Mouse (Mus musculus) liver, postnatal 0 days (tissue): ENCODE results near the gene Cyth4.

Source experiments
- CTCF ChIP-seq: sonication (generic); IDR thresholded peaks from 2 replicates; pipeline ENCODE4 v1.5.1; 2016; ENCODE audit warnings: antibody characterized with exemption, low read depth
- EP300 ChIP-seq: IDR thresholded peaks from 2 replicates; pipeline ENCODE4 v1.6.1; 2016; ENCODE audit warnings: antibody characterized with exemption, low read depth, mild to moderate bottlenecking

DNA sequence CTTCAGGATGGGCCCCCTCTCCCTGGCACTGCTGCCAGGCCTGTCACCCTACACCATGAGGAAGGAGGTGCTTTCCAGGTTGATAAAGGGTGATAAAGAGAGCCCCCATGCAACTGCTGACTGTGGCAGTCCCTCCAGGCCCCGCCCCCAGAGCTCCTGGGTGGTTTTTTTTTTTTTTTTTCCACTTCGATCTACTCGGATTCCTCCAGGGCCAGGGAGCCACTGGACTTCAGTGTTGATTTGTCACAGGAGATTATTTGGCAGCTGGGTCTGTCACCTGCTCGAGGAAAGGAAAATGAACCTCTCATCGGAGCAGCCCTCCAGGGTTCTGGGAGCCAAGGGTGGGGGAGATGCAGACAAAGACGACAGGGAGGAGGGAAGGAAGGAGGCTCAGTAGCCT is 46.8 kb downstream of the Cyth4 start:
- TF ChIP-seq EP300 (no peak), CTCF (no peak)
